ENCODE assay signal across 17 mouse cellular contexts in the genomic region with DNA sequence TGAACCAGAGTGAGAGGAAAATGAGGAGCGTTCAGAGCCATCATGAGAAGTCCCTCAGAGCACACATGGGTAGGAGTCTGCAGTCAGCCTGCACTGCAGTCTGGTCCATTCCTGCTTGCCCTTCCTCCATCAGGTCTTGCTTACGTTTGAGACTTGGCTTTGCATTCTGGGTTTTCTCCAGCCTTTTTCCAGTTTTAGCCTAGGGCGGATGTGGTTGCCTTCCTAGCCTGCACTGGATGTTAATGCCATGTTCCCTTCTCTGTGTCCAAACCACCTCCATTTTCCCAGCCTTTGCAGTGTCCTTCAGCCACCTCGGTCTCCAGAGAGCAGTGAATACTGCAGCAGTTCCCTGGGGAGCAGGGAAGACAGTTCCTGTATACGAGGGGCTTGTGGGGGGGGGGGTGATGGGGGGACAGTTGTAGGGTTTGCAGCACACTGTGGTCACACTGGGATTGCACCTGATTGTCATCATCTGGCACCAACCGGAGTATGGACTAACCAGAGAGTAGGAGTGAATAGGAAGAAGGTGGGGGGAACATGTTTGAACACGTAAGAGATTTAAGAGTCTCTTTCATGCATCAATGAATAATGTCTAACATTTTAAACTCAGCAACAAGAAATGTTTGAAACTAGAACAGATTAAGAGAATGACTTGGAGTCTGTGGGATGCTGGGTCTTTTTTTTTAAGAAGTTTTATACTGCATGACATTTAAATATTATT.
"Had no signal": no experiment of that assay in that cellular context is flagged by ENCODE, and none has a peak within 500 bp of the region (broad histone marks: within the 10 kb centered on the region; RNA-seq: fewer than 3 reads in every experiment).

No protein-coding gene starts in this region.

- H3K4me3 ChIP-seq: lung, embryonic 15.5 days; megakaryocyte, embryonic 14.5 days; midbrain, embryonic 13.5 days; midbrain, embryonic 15.5 days; neural tube, embryonic 12.5 days; stomach, embryonic 15.5 days had no signal

- H3K4me1 ChIP-seq: lung, embryonic 15.5 days; midbrain, embryonic 13.5 days; midbrain, embryonic 15.5 days; neural tube, embryonic 12.5 days; stomach, embryonic 15.5 days had no signal

- H3K9ac ChIP-seq: lung, embryonic 15.5 days; midbrain, embryonic 13.5 days; midbrain, embryonic 15.5 days; neural tube, embryonic 12.5 days; stomach, embryonic 15.5 days had no signal

- DNase-seq: lung, adult 2 months; lung, postnatal 14 days; lung, postnatal 36 days; right cerebral cortex, postnatal 14 days; thymus, adult 2 months; thymus, postnatal 25 days; thymus, postnatal 4 days had no signal

- ATAC-seq: lung, postnatal 0 days; midbrain, embryonic 13.5 days; midbrain, embryonic 15.5 days had no signal

- H3K9me3 ChIP-seq: lung, embryonic 15.5 days; megakaryocyte, embryonic 14.5 days; midbrain, embryonic 13.5 days; midbrain, embryonic 15.5 days; neural tube, embryonic 12.5 days; stomach, embryonic 15.5 days had no signal

- H3K27me3 ChIP-seq: lung, embryonic 15.5 days; megakaryocyte, embryonic 14.5 days; midbrain, embryonic 13.5 days; midbrain, embryonic 15.5 days; neural tube, embryonic 12.5 days; stomach, embryonic 15.5 days had no signal

- H3K4me2 ChIP-seq: lung, embryonic 15.5 days; midbrain, embryonic 11.5 days; midbrain, embryonic 13.5 days; midbrain, embryonic 15.5 days; neural tube, embryonic 12.5 days; stomach, embryonic 15.5 days had no signal

- H3K36me3 ChIP-seq: lung, embryonic 15.5 days; midbrain, embryonic 15.5 days; stomach, embryonic 15.5 days had no signal

- H3K27ac ChIP-seq: lung, embryonic 15.5 days; macrophage; midbrain, embryonic 13.5 days; midbrain, embryonic 15.5 days; neural tube, embryonic 12.5 days; stomach, embryonic 15.5 days; stomach, postnatal 0 days had no signal
